Mouse (Mus musculus) gastrocnemius, postnatal 10 days (tissue): ENCODE data around the gene Gm7137. TPM values are rescaled to one million over a fixed set of nuclear protein-coding genes. Genes with fewer than 3 reads are reported as not detected.
"Not testable (repeated sequence)": the region's sequence is repeated elsewhere in the genome, so short reads cannot be mapped to it uniquely, and the experiment has no call there.

Source experiments
- DNase-seq: peaks from one replicate; pipeline ENCODE4 v3.0.0; 2021; ENCODE audit warnings: mixed read lengths
- long read RNA-seq, 2 experiments: library from polyadenylated mRNA; stranded (forward); transcript quantifications; one replicate each; pipeline ENCODE4 v2.0.0; 2021
- total RNA-seq, 2 experiments: library from RNA; stranded (reverse); gene quantifications; 2 replicates each; pipeline ENCODE4 v1.2.3; 2021

Gene Gm7137
- total RNA-seq, result not detected
- long read RNA-seq, experiment 1, result 0 reads
- long read RNA-seq, experiment 2, result 0 reads

GRCm38 (mm10) chr10:77787876-77788275 lies at the start of gene Gm7137:
Gm7137 (minus strand) TSS chr10:77788200.
- DNase-seq, result not testable (repeated sequence)

DNA sequence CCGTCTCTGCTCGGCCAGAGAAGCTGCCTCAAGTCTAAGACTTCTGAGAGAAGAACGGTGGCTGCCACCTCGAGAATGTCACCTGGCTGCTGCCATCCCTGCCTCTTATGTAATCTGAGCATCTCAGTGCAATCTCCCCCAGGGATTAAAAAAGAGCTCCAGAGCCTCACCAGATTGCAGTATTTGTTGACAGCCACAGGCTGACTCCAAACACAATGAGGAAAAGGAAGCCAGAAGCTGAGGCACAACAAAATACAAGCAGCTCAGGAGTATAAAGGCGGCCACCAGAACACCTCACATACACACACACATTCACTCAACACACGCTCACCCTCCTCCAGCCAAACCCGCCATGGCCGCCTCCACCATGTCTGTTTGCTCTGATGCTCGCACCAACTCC lies 47.6 kb upstream of the Gm7137 start, which contains the start of gene Krtap10-10:
Gene Krtap10-10, plus strand, starts transcription at position 301 of the 400 bp plus-strand sequence.
- DNase-seq, result no peak

DNA sequence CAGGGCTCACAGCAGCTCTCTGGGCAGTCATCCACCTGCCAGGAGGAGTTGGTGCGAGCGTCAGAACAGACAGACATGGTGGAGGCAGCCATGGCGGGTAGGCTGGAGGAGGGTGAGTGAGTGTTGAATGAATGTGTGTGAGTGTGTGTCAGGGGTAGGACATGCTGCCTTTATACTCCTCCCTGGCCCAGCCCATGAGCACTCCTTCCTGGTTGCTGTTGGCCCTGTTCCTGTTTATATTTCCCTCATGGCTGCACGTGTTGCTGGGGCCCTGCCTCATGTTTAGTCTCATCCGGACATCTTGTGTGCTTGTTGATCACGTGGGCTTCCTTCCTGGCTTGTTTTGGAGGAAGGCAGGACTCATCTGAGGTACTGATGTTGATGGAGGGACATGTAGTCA lies 39.0 kb upstream of the Gm7137 start, which contains the start of gene Krtap10-4:
Gene Krtap10-4, minus strand, starts transcription at position 145 of the 400 bp plus-strand sequence.
- no peak for DNase-seq

DNA sequence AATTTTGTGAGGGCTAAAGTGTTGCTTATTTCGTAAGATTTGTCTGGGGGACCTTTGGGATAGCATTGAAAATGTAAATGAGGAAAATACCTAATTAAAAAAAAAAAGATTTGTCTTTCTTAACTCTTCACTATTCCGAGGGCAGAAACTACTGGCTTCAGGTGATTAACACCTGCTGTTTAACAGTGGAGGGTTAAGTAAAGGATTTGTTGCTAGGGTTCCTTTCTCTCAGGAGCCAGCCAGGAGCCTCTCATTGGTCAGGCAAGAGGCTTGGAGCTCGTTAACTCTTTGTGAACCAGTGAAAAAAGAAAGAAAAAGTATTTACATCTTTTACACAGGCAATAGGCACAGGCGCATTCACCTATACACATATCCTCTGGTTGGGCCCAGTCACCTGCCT lies 31.2 kb upstream of the Gm7137 start:
- no peak for DNase-seq

- DNase-seq, result no peak
Observed at GRCm38 (mm10) chr10:77818523-77818922, 30.5 kb upstream of the Gm7137 start.

GRCm38 (mm10) chr10:77815514-77815913 lies 27.5 kb upstream of the Gm7137 start:
- no peak for DNase-seq

- DNase-seq, result no peak
Observed at GRCm38 (mm10) chr10:77814382-77814781, 26.4 kb upstream of the Gm7137 start, which contains the start of gene Gm2696. Gm2696 (plus strand) TSS chr10:77814682.

GRCm38 (mm10) chr10:77811743-77812142 lies 23.7 kb upstream of the Gm7137 start, which contains the start of gene Gm9507:
Gm9507 (minus strand) TSS chr10:77811843.
- no peak for DNase-seq

DNA sequence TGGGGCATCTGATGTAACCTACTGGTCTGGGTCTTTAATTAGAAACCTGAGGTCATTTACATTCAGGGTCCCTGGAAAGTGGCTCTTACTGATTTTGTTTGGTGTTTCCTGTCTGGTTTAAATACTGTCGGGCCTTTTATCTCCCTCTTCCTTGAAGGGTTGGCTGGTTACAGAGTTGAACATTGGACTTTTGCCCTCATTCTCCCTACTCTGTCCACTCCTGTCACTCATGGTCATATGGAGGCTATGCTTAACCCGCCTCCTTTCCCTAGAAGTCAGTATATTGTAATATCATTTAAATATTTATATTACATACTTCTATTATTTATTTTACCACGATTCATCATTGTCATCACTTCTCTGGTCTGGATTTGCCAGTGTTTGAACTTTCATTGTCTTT lies 16.1 kb upstream of the Gm7137 start:
- no peak for DNase-seq

GRCm38 (mm10) chr10:77798921-77799508 lies 11.0 kb upstream of the Gm7137 start, which contains the start of gene Gm19668:
Gm19668 (minus strand) TSS chr10:77799133.
- no peak for DNase-seq

GRCm38 (mm10) chr10:77798164-77798920 lies 10.3 kb upstream of the Gm7137 start:
- not testable (repeated sequence) for DNase-seq

- no peak for DNase-seq
Observed at GRCm38 (mm10) chr10:77797677-77798076, 9.7 kb upstream of the Gm7137 start.

DNA sequence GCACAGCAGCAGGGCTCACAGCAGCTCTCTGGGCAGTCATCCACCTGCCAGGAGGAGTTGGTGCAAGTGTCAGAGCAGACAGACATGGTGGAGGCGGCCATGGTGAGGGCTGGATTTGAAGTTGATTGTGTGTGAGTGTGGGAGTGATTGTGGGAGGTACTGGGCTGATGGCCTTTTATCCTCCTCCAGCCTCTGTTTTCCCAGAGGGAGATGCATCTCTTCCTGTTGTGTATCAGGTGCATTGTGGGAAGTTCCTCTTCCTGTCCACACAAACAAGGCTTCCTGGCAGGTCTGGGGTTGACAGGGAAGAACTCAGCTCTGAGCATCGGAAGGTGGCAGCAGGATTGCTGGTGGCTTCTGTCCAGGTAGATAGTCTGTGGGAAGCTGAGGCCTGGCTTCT lies 7.0 kb upstream of the Gm7137 start, which contains the start of gene Gm9639:
Gene Gm9639, minus strand, starts transcription at position 101 of the 400 bp plus-strand sequence.
- DNase-seq, result no peak

GRCm38 (mm10) chr10:77788621-77789020 lies 621 bp upstream of the Gm7137 start:
- no peak for DNase-seq

- not testable (repeated sequence) for DNase-seq
Observed at GRCm38 (mm10) chr10:77783396-77783795, 4.6 kb downstream of the Gm7137 start.

- DNase-seq, result not testable (repeated sequence)
Observed at GRCm38 (mm10) chr10:77782442-77782841, 5.6 kb downstream of the Gm7137 start, which contains the start of gene Gm3250. Gm3250 (minus strand) TSS chr10:77782542.

DNA sequence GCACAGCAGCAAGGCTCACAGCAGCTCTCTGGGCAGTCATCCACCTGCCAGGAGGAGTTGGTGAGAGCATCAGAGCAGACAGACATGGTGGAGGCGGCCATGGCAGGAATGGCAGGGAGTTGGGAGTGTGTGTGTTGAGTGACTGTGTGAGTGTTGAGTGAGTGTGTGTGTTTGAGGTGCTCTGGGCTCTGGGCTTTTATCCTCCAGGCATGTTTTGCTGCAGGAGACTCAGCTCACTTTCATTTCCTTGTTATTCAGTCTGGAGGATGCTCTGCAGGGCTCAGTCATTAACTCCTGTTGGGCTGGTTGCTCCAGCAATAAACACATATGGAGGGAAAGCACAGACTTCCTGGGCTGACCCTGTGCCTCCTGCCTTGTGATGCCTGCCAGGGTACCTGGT lies 11.2 kb downstream of the Gm7137 start, which contains the start of gene Gm7138:
Gene Gm7138, minus strand, starts transcription at position 101 of the 400 bp plus-strand sequence.
- DNase-seq, result not testable (repeated sequence)

- DNase-seq, result not testable (repeated sequence)
Observed at GRCm38 (mm10) chr10:77772142-77772541, 15.9 kb downstream of the Gm7137 start.

DNA sequence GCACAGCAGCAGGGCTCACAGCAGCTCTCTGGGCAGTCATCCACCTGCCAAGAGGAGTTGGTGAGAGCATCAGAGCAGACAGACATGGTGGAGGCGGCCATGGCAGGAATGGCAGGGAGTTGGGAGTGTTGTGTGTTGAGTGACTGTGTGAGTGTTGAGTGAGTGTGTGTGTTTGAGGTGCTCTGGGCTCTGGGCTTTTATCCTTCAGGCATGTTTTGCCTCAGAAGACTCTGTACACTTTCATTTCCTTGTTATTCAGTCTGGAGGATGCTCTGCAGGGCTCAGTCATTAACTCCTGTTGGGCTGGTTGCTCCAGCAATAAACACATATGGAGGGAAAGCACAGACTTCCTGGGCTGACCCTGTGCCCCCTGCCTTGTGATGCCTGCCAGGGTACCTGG lies 16.8 kb downstream of the Gm7137 start, which contains the start of gene Gm3238:
Gene Gm3238, minus strand, starts transcription at position 101 of the 400 bp plus-strand sequence.
- DNase-seq, result not testable (repeated sequence)

DNA sequence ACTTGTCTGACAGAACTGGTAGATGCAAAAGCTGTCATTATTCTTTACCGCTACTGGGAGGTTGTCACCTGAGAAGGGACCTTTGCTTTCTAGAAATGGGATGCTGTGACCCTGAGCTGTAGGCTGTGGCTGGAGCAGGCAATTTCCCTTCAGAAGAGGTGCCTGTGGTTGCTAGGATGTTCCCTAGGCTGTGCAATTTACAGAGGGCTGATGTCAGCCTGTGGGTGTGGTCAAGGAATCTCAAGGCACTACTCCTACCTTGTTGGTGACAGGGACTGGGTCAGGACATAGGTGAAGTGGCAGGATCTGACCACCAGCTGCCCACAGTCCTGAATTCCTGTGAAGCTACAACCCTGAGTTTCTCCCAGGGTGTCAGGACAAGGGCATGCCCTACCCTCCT lies 18.3 kb downstream of the Gm7137 start:
- DNase-seq, result no peak

DNA sequence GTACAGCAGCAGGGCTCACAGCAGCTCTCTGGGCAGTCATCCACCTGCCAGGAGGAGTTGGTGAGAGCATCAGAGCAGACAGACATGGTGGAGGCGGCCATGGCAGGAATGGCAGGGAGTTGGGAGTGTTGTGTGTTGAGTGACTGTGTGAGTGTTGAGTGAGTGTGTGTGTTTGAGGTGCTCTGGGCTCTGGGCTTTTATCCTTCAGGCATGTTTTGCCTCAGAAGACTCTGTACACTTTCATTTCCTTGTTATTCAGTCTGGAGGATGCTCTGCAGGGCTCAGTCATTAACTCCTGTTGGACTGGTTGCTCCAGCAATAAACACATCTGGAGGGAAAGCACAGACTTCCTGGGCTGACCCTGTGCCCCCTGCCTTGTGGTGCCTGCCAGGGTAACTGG lies 28.4 kb downstream of the Gm7137 start, which contains the start of gene Gm3233:
Gene Gm3233, minus strand, starts transcription at position 101 of the 400 bp plus-strand sequence.
- DNase-seq, result not testable (repeated sequence)

DNA sequence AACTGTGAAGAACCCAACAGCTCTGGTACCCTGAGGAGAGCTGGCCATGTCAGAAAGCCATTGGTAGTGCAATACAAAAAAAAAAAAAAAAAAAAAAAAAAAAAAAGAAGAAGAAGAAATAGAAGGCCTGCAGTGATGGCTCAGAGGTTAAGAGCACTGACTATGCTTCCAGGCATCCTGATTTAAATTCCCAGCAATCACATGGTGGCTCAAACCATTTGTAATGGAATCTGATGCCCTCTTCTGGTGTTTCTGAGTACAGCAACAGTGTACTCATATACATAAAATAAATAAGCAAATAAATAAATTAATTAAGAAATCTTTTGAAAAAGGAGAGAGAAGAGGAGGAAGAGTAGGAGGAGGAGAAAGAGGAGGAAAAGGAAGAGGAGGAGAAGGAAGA lies 34.6 kb downstream of the Gm7137 start:
- DNase-seq, result no peak

GRCm38 (mm10) chr10:77752312-77752711 lies 35.7 kb downstream of the Gm7137 start:
- not testable (repeated sequence) for DNase-seq
